Mouse (Mus musculus) forebrain, postnatal 0 days (tissue): Measurements from ENCODE around the gene Fermt3. TPM values are rescaled to one million over a fixed set of nuclear protein-coding genes. Genes with fewer than 3 reads are reported as not detected.
A peak's percentile ranks its signal among the peaks of the same experiment; 100 is the strongest.

Experiments used
- ATAC-seq: fragments of 200-750 bp; cut with Nextera tagmentation; 2 replicates; pipeline ENCODE4 v1.8.0; 2017; ENCODE audit warnings: mild to moderate bottlenecking, moderate library complexity
- DNase-seq: peaks from one replicate; pipeline ENCODE4 v3.0.0-alpha.2; 2015
- H3K27ac ChIP-seq: fragments of 300-500 bp; sonication (generic); 2 replicates; pipeline ENCODE4 v1.5.1; 2014; ENCODE audit warnings: low read depth, mild to moderate bottlenecking, antibody characterized with exemption, low read length, moderate library complexity, mixed read lengths
- H3K27me3 ChIP-seq: fragments of 300-500 bp; sonication (generic); 2 replicates; pipeline ENCODE4 v1.6.1; 2014; ENCODE audit warnings: mild to moderate bottlenecking, low read length, mixed read lengths; ENCODE audit not compliant: insufficient read depth
- H3K36me3 ChIP-seq: fragments of 300-500 bp; sonication (generic); 2 replicates; pipeline ENCODE4 v1.6.1; 2014; ENCODE audit warnings: mild to moderate bottlenecking, moderate library complexity; ENCODE audit not compliant: insufficient read depth
- H3K4me1 ChIP-seq: fragments of 300-500 bp; sonication (generic); 2 replicates; pipeline ENCODE4 v1.6.1; 2014; ENCODE audit warnings: antibody characterized with exemption; ENCODE audit not compliant: insufficient read depth
- H3K4me2 ChIP-seq: fragments of 300-500 bp; sonication (generic); 2 replicates; pipeline ENCODE4 v1.6.1; 2014; ENCODE audit warnings: low read depth, mild to moderate bottlenecking, moderate library complexity
- H3K4me3 ChIP-seq: fragments of 300-500 bp; sonication (generic); 2 replicates; pipeline ENCODE4 v1.5.1; 2014; ENCODE audit warnings: low read depth, low read length, mixed read lengths
- H3K9ac ChIP-seq: fragments of 300-500 bp; sonication (generic); 2 replicates; pipeline ENCODE4 v1.6.1; 2014; ENCODE audit warnings: mild to moderate bottlenecking
- H3K9me3 ChIP-seq: fragments of 300-500 bp; sonication (generic); 2 replicates; pipeline ENCODE4 v1.6.1; 2016; ENCODE audit warnings: low read length
- CTCF ChIP-seq: sonication (generic); IDR thresholded peaks from 2 replicates; pipeline ENCODE4 v1.5.1; 2016; ENCODE audit warnings: antibody characterized with exemption, control low read depth, low read depth
- WGBS: fragments of 180-500 bp; shearing (Covaris S2); extraction: QIAGEN DNeasy Blood & Tissue Kit; methylation state at CpG from one replicate; pipeline ENCODE4 v1.1.7; 2014; 5-methylcytosine and 5-hydroxymethylcytosine counted together
- polyA plus RNA-seq: library from polyadenylated mRNA; unstranded; fragments of >200 nt; fragmentation: Nextera tagmentation; extraction: Ambion mirVana; gene quantifications from 2 replicates; pipeline ENCODE4 v1.2.1, GENCODE M21; 2015
- total RNA-seq: library from RNA; depleted of rRNA; stranded (reverse); fragments of >200 nt; gene quantifications from 2 replicates; pipeline ENCODE4 v1.2.3, GENCODE M21; 2014

Gene Fermt3
- total and polyA plus RNA-seq, 2 experiments from 2014 or later = 3.6 to 6.0 TPM

GRCm38 (mm10) chr19:6977759-6978638, 41.3 kb downstream of the Fermt3 start:
- Histone ChIP-seq H3K9me3 (no peaks in the 10 kb centered on the region), H3K4me1 (peaks cover 9% of the 10 kb centered on the region), H3K4me2 (peak overlapping the region; percentile 77; the same call in 1 of the 2 replicates), H3K27ac (peak overlapping the region; percentile 21; the same call in 1 of the 2 replicates), H3K9ac (0 out of 2 replicates have a peak overlapping the region, but pooled peaks have one; percentile 28), H3K36me3 (peaks cover 16% of the 10 kb centered on the region), H3K4me3 (no peak overlapping the region), H3K27me3 (no peaks in the 10 kb centered on the region)
- WGBS = 69% methylated on average over 13 of the region's 13 CpGs
- ATAC-seq = no peak
- peak; percentile 18 for DNase-seq
- no peak for TF ChIP-seq CTCF

GRCm38 (mm10) chr19:6975537-6976521, 43.4 kb downstream of the Fermt3 start, which contains the start of gene Plcb3:
Plcb3 (minus strand) TSS chr19:6976470.
- Histone ChIP-seq H3K4me3 (peak within 1 kb of the TSS; percentile 82), H3K4me1 (peaks cover 9% of the 10 kb centered on the region), H3K9me3 (no peaks in the 10 kb centered on the region), H3K9ac (peak within 1 kb of the TSS; percentile 80), H3K4me2 (peak within 1 kb of the TSS; percentile 75), H3K27ac (peak within 1 kb of the TSS; percentile 85), H3K27me3 (no peaks in the 10 kb centered on the region), H3K36me3 (peaks cover 9% of the 10 kb centered on the region)
- DNase-seq (peak; percentile 83), ATAC-seq (peak; percentile 7)
- TF ChIP-seq CTCF = peak; percentile 63
- WGBS = under 1% methylated on average over 16 of the region's 16 CpGs

GRCm38 (mm10) chr19:6974211-6975205, 44.8 kb downstream of the Fermt3 start, which contains the start of gene Ppp1r14b:
Ppp1r14b (plus strand) TSS chr19:6974968.
- H3K4me2 ChIP-seq = peak within 1 kb of the TSS; percentile 75
- H3K27ac ChIP-seq = peak within 1 kb of the TSS; percentile 85
- H3K9me3 ChIP-seq = no peaks in the 10 kb centered on the region
- H3K4me1 ChIP-seq = peaks cover 12% of the 10 kb centered on the region
- peak within 1 kb of the TSS; percentile 82 for H3K4me3 ChIP-seq
- peaks cover 9% of the 10 kb centered on the region for H3K36me3 ChIP-seq
- peak within 1 kb of the TSS; percentile 80 for H3K9ac ChIP-seq
- H3K27me3 ChIP-seq = no peaks in the 10 kb centered on the region
- under 1% methylated on average over 70 of the region's 84 CpGs for WGBS
- ATAC-seq = peak; percentile 72
- DNase-seq = peak; percentile 86
- TF ChIP-seq CTCF = 0 out of 2 replicates have a peak, but pooled peaks have one; percentile 3

- Histone ChIP-seq H3K27ac (peak overlapping the region; percentile 85), H3K9me3 (no peaks in the 10 kb centered on the region), H3K36me3 (peaks cover 9% of the 10 kb centered on the region), H3K9ac (peak overlapping the region; percentile 80), H3K4me1 (peaks cover 8% of the 10 kb centered on the region), H3K27me3 (no peaks in the 10 kb centered on the region), H3K4me3 (peak overlapping the region; percentile 82), H3K4me2 (peak overlapping the region; percentile 75)
- no peak for TF ChIP-seq CTCF
- DNase-seq (no peak), ATAC-seq (no peak)
- 31% methylated on average over 12 of the region's 12 CpGs for WGBS
These were observed 45.6 kb downstream of the Fermt3 start for GRCm38 (mm10) chr19:6973581-6974190.

DNA sequence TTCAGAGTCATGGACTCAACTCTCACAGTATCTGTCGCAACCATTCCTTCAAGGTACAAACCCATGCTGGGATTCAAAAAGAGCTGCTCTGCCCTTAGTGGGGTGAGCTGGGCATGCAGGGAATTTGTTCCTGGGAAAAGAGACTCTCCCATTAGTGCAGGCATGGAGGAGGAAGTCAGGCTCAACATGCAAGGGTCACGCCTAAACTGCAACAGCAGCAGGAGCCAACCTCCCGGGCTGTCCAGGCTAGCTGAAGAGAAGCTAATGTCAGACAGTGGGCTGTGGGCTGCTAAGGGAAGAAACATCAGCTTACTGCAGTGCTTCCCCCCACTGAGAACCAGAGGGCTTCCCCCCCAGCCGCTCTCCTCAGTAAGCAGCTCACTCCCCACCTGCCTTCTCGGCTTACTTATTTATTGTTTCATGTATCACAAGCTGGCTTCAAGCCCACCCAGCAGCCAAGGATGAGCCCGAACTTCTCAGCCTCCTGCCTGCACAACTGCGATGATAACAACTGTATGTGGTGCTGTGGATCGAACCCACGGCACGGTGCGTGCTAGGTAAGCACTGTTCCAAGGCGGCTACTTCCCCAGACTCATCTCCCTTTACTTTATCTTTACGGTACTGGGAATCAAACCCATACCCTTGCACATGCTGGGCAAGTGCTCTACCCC, 46.9 kb downstream of the Fermt3 start:
- ATAC-seq (no peak), DNase-seq (no peak)
- Histone ChIP-seq H3K27me3 (no peaks in the 10 kb centered on the region), H3K9me3 (no peaks in the 10 kb centered on the region), H3K4me3 (no peak overlapping the region), H3K4me1 (peaks cover 8% of the 10 kb centered on the region; the same call in 1 of the 2 replicates), H3K36me3 (no peaks in the 10 kb centered on the region; the same call in 1 of the 2 replicates), H3K4me2 (no peak overlapping the region), H3K27ac (no peak overlapping the region), H3K9ac (no peak overlapping the region)
- no peak for TF ChIP-seq CTCF
- 75% methylated on average over 13 of the region's 13 CpGs for WGBS
